Mouse (Mus musculus) NIH3T3 (cell line): ENCODE measurements at regions not wholly inside any gene's neighbourhood (a gene's known extent, or its start where the extent isn't known, plus 50 kb on each side); places are given as distances from the start of the nearest gene placed in this dataset.

Experiments used
- DNase-seq: peaks from one replicate; pipeline ENCODE4 v3.0.0-alpha.2; 2012; ENCODE audit warnings: low read depth

DNA sequence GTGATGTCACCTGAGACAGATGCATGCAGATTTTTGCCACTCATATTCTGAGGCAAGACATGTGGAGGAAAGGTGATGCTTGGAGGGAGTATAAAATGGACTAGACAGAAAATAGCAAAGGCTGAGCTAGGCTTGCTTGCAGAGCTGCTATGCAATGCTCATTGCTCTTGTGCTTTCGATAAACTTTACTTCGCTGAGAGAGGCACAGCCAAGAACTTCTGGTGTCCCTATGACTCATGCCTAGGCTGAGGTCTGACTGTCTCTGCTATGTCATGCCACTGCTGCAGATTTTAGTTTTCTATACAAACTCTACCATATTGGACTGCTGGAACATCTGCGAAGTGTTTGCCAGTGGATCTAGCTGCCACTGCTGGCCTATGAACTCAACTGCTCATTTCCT is 687.5 kb upstream of the Pou3f3 start:
- DNase-seq, result no peak

DNA sequence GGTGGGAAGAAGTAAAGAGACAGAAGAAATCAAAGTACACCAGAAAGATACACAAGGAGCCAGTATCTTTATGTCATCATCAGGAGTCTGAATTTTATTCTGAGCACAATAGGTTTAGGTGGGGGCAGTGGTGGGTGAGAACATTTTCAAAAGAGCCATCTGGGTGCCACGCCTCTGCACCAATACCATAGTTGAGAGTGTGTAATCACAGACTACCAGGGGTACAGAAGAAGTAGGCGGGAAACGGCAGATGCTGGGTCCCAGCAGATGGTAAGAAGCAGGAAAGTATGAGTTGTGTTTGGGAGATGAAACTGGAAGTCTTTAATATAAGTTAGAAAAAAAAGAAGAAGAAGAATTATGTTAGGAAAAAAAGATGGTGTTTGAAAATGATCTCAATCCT is 682.7 kb upstream of the Pou3f3 start:
- DNase-seq, result no peak

GRCm38 (mm10) chr1:42018966-42019365 is 676.6 kb upstream of the Pou3f3 start:
- no peak for DNase-seq

DNA sequence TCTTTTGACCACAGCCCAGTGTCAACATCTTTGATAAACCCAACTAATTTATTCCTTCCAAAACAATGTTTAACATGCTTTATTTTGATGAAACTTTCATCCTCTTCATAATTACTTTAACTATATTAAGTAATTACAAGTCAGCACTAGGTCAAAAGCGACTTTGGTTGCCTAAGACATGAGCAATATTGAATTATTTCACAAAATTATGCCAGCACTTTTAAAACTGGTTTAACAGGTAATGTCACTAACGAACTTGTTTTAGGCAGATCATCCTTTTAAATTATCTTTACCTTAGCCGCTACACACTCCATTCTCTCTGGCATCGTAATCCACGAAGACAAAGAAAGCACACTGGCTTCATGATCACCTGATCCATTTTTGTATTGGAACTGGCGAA is 669.8 kb upstream of the Pou3f3 start:
- DNase-seq, result no peak

DNA sequence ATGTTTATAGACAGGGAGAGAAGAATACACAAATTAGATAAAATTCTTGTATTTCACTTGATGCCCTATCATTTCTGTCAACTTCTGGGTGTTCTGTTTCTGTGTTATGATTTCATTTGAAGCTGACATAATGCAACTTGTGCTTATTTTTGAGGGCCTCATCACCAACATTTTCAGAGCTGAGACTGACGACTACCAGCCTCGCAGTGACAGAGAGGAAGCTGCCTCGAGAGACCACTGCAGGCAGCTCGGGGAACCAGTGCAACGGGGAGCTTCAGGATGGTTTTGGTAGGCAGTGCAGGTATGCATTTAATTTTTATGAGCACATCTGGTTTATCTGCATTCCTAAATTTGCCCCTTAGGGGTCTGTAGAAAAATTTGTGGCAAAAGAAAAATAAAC is 669.1 kb upstream of the Pou3f3 start:
- DNase-seq, result no peak

DNA sequence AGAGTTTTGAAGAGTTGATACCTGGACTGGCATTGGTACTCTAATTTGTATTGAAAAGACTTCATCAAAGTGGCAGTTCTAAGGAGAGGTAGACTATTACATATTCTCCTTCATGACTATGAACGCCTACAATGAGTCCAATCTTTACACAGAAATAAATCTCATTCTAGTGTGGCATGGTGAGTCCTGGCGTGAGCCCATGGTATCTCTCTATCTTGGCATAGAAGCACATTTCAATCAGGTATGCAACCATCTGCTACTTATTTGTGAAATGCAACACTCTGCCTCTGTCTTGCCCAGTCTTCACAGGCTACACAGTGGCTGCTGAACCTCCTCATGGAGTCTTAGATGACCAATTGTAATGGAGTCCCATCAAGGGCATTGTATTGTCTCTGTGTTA is 661.8 kb upstream of the Pou3f3 start:
- DNase-seq, result no peak

DNA sequence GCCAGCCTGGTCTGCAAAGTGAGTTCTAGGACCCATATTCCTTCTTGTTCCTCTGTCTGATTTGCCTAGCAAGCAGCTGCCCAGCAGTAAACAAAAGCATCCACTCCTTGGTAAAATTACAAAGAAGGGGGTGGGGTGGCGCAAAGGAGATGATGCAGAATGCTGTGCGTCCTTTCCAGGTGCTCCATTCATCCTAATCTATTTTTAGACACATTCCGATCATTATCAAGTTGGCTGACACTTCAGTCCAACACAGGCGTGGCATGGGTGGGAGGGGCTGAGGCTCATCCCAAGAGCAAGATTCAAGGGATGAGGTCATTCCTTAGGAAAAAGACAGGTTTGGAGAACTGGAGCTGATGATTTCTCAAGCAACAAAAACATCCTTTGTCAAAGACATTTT is 660.2 kb upstream of the Pou3f3 start:
- no peak for DNase-seq

DNA sequence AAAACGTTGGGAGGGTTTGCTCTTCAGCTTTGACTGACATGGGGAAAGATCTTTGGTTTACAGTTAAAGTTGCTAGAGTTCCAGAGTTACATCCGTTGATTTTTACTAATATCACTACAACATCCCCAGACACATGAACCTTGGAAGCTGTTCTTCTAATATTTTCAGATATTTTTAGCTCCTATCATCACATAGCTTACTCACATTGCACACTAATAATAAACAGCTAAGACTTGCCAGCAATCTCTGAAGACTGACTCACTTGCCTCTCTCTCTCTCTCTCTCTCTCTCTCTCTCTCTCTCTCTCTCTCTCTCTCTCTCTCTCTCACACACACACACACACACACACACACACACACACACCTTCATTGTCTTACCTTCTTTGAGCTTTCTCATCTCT is 654.0 kb upstream of the Pou3f3 start:
- no peak for DNase-seq

- no peak for DNase-seq
Measured at GRCm38 (mm10) chr1:42058494-42058893, 637.1 kb upstream of the Pou3f3 start.

GRCm38 (mm10) chr1:42070064-42070463 is 625.5 kb upstream of the Pou3f3 start:
- DNase-seq, result no peak

DNA sequence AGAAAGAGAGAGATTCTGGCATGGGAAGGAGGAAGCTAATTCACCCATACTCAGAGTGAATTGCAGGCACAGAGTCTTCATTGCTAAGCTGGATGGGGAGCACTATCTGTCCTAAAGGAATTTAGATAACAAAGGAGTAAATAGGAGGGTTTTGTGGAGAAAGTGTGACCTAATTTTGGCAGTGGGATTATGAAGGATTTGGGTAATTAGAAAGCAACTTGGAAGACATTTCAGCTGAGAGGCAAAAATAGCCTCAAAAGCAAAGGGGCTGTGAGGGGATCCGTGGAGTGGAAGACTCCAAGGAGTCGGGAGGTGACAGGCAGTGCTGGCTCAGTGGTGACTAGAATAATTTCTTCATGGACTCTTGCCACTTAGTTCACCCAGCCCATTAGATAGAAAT is 599.5 kb upstream of the Pou3f3 start:
- no peak for DNase-seq

GRCm38 (mm10) chr1:42098580-42098979 is 597.0 kb upstream of the Pou3f3 start:
- DNase-seq, result no peak

- DNase-seq, result no peak
Measured at GRCm38 (mm10) chr1:42107521-42107920, 588.0 kb upstream of the Pou3f3 start.

- DNase-seq, result no peak
Measured at GRCm38 (mm10) chr1:42107925-42108324, 587.6 kb upstream of the Pou3f3 start.

DNA sequence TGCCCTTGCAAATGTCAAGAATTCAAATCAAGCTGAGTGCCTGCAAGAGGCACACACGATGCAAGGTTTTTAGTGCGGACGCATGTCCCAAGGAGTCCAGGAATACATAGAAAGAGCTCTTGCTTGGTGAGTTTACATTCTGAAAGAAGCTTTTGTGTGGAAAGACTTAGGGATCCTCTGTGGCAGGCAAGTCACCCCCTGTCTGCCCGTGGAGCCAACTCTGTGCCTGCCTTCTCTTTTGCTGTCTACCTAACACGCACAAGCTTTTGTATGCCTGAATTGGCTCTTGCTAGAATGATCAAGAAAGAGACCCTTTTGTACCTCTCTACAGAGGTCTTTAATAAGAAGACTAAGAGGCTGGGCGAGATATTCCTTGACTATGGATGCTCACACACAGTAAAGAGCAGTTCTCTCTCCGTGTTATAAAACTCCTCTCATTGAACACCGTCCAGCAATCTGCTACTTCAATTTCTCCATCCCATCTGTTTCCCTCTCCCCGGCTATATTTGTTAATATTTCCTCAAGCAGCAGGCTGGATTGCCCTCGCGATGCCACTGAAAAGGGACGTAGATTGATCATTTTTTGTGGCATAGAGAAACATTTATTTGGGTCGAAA is 543.3 kb upstream of the Pou3f3 start:
- no peak for DNase-seq

- DNase-seq, result no peak
Measured at GRCm38 (mm10) chr1:42152916-42153315, 542.7 kb upstream of the Pou3f3 start.

DNA sequence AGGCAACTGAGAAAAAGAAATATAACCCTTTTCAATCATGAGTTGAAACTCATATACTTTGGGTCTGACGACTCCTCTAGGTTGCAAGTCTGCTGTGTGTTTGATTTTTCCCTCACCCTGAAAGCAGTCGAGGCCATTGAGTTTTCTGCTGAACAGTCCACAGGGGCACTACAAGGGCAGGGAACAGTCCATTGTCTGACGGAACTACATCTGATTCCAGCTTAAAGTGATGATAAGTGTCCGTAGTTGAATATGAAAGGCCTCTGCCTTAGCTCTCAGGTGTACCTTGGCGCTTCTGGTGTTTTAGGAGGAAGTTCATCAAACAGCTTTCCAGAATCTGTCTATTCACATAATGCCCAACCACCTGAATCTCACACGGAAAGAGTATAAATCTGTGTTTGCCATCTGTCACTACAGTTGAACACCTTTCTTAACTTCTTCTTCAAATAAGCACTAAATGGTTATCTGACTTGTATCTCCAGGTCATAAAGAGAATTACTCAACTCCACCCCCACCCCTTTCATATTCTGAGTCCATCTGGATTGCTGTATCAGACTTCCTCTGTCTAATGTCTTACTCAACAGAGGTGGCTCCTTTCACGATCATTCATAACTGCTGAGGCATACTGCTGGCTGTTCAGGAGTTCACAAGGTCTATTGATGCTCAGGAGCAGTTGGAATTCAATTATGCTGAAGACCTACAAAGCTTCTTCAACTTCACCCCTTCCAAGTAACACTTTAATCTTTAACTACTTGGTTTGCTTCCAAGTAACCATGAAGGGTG is 527.6 kb upstream of the Pou3f3 start:
- no peak for DNase-seq

DNA sequence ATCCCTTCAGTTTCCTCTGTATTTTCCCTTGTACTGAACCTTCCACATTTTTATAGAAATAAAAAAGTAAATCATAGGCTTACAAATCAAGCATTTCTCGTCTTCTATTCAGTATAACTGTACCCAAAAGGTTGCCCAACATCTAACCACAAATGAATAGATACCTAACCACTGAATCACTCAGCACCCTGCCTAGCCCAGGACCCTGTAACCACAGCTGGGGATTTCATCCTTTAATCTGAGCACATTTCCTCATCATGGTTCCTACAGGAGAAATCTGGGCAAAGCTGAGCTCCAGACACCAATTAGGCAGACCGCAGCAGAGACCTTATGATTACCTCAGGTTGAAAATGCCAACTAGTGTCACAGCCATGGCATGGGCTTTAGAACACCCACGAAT is 526.1 kb upstream of the Pou3f3 start:
- DNase-seq, result no peak

GRCm38 (mm10) chr1:42186295-42186694 is 509.3 kb upstream of the Pou3f3 start:
- no peak for DNase-seq

- no peak for DNase-seq
Measured at GRCm38 (mm10) chr1:42228098-42228497, 467.5 kb upstream of the Pou3f3 start.

DNA sequence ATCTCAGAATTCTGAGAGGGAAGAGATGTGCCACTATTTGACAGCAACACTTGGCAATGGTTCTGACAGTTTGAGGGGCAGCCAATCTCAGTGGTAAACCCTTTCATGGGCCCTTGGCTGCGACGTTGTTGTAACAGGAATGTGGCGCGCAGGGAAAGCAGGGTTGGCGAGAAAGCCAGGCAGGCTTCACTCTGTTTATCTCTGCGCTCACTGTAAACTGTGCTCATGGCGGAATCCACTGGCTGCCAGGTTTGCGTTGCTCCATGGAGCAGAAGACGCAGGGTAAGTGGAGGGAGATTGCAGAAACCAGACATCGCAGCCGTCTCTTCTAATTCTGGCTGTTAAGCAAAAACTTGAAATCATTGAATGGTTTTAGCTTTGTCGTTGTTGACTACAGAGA is 465.9 kb upstream of the Pou3f3 start:
- no peak for DNase-seq

DNA sequence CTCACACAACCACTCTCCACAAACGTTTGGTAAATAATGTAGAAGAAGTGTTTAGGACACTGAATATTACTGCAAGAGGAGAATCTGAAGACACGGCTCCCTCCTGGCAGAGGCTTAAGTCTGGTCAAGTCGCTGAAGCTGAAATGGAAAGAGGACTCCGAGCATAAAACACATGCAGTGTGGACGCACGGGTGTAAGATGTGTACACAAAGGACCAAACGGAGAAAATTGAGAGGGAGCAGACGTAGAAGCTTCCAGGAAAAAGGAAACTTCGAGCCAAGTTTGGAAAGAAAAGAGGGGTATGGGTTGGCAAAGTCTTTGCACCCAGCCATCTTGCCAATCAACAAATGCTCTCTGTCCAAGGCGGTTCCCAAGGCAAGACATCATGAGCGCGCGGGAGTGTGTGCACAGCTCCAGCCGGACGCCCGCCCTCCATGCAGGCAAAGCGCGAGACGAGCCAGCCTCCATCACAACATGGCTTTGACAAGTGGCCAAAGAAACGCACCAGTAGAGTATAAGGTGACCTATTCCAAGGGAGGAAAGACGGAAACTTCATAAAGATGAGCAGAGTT is 465.0 kb upstream of the Pou3f3 start:
- DNase-seq, result no peak

DNA sequence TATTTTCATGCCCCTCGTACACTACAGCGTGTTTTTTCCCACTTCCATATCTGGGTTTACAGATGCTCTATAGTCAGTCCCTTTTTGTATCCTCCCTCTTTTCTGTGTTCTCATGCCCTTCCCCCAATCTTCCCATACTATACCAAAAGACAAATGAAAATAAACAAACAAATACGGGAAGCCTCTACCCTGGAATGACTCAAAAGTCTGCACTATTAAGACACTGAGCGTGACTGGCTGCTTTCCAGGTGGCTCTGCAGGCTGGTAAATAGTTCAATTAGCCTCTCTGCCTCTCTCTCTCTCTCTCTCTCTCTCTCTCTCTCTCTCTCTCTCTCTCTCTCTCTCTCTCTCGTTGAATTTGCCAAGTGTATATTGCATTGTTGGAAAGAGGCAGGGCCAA is 464.5 kb upstream of the Pou3f3 start:
- no peak for DNase-seq

DNA sequence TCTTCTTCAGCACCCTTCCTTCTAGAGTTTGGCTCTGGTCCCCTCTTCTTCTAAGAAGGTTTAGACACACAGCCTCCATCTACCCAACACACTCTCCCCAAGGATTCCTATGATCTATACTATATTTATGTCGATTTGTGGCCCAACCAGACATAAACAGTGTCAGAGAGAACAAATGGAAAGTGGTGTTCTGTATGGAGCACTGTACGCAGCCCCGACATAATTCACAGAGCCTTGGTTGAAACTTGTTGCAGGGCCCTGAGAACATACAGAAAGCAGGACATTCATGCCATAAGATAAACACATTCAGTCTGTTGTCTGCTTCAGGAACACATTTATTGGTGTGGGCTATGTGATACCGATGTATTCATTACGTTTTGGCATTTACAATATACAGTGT is 463.7 kb upstream of the Pou3f3 start:
- DNase-seq, result no peak
